Mouse (Mus musculus): ENCODE measurements at regions not wholly inside any gene's neighbourhood (a gene's known extent, or its start where the extent isn't known, plus 50 kb on each side); places are given as distances from the start of the nearest gene placed in this dataset.

- Histone ChIP-seq H3K9me3 (ENCODE audit: low read length) (no peaks in the 10 kb centered on the region), H3K27me3 (ENCODE audit: insufficient read depth, low read length) (no peaks in the 10 kb centered on the region), H3K27ac (ENCODE audit: low read depth, low read length) (no peak overlapping the region), H3K4me2 (ENCODE audit: low read depth) (no peak overlapping the region), H3K4me1 (ENCODE audit: insufficient read depth) (no peaks in the 10 kb centered on the region), H3K36me3 (ENCODE audit: insufficient read depth) (no peaks in the 10 kb centered on the region), H3K4me3 (ENCODE audit: low read depth, low read length) (no peak overlapping the region), H3K9ac (no peak overlapping the region)
- DNase-seq = no peak
- 67% methylated on average over 4 of the region's 4 CpGs for WGBS
- TF ChIP-seq CTCF (IDR thresholded peaks at IDR 0.05; ENCODE audit: low read depth) = no peak
- no peak for ATAC-seq
These were observed 226.7 kb downstream of the Ankrd16 start for GRCm38 (mm10) chr2:12004330-12004729.

GRCm38 (mm10) chr2:12007201-12007600 lies 229.5 kb downstream of the Ankrd16 start:
- H3K4me1 ChIP-seq (ENCODE audit: insufficient read depth) = no peaks in the 10 kb centered on the region
- no peak for DNase-seq
- H3K4me2 ChIP-seq (ENCODE audit: low read depth) = no peak overlapping the region
- no peaks in the 10 kb centered on the region for H3K9me3 ChIP-seq (ENCODE audit: low read length)
- H3K27me3 ChIP-seq (ENCODE audit: insufficient read depth, low read length) = no peaks in the 10 kb centered on the region
- H3K27ac ChIP-seq (ENCODE audit: low read depth, low read length) = no peak overlapping the region
- TF ChIP-seq CTCF (IDR thresholded peaks at IDR 0.05; ENCODE audit: low read depth) = no peak
- H3K4me3 ChIP-seq (ENCODE audit: low read depth, low read length) = no peak overlapping the region
- ATAC-seq = no peak
- 94% methylated on average over 4 of the region's 4 CpGs for WGBS
- H3K9ac ChIP-seq = no peak overlapping the region
- no peaks in the 10 kb centered on the region for H3K36me3 ChIP-seq (ENCODE audit: insufficient read depth)

GRCm38 (mm10) chr2:12011441-12011840 lies 233.8 kb downstream of the Ankrd16 start:
- WGBS = 79% methylated on average over 3 of the region's 3 CpGs

GRCm38 (mm10) chr2:12019607-12020006 lies 241.9 kb downstream of the Ankrd16 start:
- Histone ChIP-seq H3K4me1 (ENCODE audit: insufficient read depth) (no peaks in the 10 kb centered on the region), H3K4me3 (ENCODE audit: low read depth, low read length) (no peak overlapping the region), H3K9me3 (ENCODE audit: low read length) (no peaks in the 10 kb centered on the region), H3K27me3 (ENCODE audit: insufficient read depth, low read length) (no peaks in the 10 kb centered on the region), H3K9ac (no peak overlapping the region), H3K36me3 (ENCODE audit: insufficient read depth) (no peaks in the 10 kb centered on the region), H3K27ac (ENCODE audit: low read depth, low read length) (no peak overlapping the region), H3K4me2 (ENCODE audit: low read depth) (no peak overlapping the region)
- ATAC-seq (no peak), DNase-seq (no peak)
- WGBS = 22% methylated on average over 1 of the region's 1 CpGs
- TF ChIP-seq CTCF (IDR thresholded peaks at IDR 0.05; ENCODE audit: low read depth) = no peak

More at GRCm38 (mm10) chr2:12011441-12011840, 233.8 kb downstream of the Ankrd16 start:
- Histone ChIP-seq H3K36me3 (ENCODE audit: insufficient read depth) (no peaks in the 10 kb centered on the region), H3K27ac (ENCODE audit: low read depth, low read length) (no peak overlapping the region), H3K9me3 (ENCODE audit: low read length) (no peaks in the 10 kb centered on the region), H3K4me2 (ENCODE audit: low read depth) (no peak overlapping the region), H3K27me3 (ENCODE audit: insufficient read depth, low read length) (no peaks in the 10 kb centered on the region), H3K9ac (no peak overlapping the region), H3K4me3 (ENCODE audit: low read depth, low read length) (no peak overlapping the region), H3K4me1 (ENCODE audit: insufficient read depth) (no peaks in the 10 kb centered on the region)
- TF ChIP-seq CTCF (IDR thresholded peaks at IDR 0.05; ENCODE audit: low read depth) = no peak
- ATAC-seq (no peak), DNase-seq (no peak)

GRCm38 (mm10) chr2:12023402-12024111 lies 245.9 kb downstream of the Ankrd16 start:
- Histone ChIP-seq H3K36me3 (ENCODE audit: insufficient read depth) (no peaks in the 10 kb centered on the region), H3K9me3 (ENCODE audit: low read length) (no peaks in the 10 kb centered on the region), H3K4me2 (ENCODE audit: low read depth) (no peak overlapping the region), H3K4me3 (ENCODE audit: low read depth, low read length) (no peak overlapping the region), H3K27ac (ENCODE audit: low read depth, low read length) (no peak overlapping the region), H3K9ac (no peak overlapping the region), H3K4me1 (ENCODE audit: insufficient read depth) (no peaks in the 10 kb centered on the region), H3K27me3 (ENCODE audit: insufficient read depth, low read length) (no peaks in the 10 kb centered on the region)
- DNase-seq = no peak
- peak; percentile 20; the same call in 1 of the 2 replicates for ATAC-seq
- no peak for TF ChIP-seq CTCF (IDR thresholded peaks at IDR 0.05; ENCODE audit: low read depth)
- WGBS = 73% methylated on average over 10 of the region's 10 CpGs

- H3K4me1 ChIP-seq (ENCODE audit: insufficient read depth) = no peaks in the 10 kb centered on the region
- WGBS = 47% methylated on average over 1 of the region's 1 CpGs
- DNase-seq (no peak), ATAC-seq (no peak)
- H3K27ac ChIP-seq (ENCODE audit: low read depth, low read length) = no peak overlapping the region
- H3K9ac ChIP-seq = no peak overlapping the region
- no peaks in the 10 kb centered on the region for H3K9me3 ChIP-seq (ENCODE audit: low read length)
- H3K36me3 ChIP-seq (ENCODE audit: insufficient read depth) = no peaks in the 10 kb centered on the region
- no peak overlapping the region for H3K4me3 ChIP-seq (ENCODE audit: low read depth, low read length)
- no peaks in the 10 kb centered on the region for H3K27me3 ChIP-seq (ENCODE audit: insufficient read depth, low read length)
- H3K4me2 ChIP-seq (ENCODE audit: low read depth) = no peak overlapping the region
- no peak for TF ChIP-seq CTCF (IDR thresholded peaks at IDR 0.05; ENCODE audit: low read depth)
These were observed 248.5 kb downstream of the Ankrd16 start for GRCm38 (mm10) chr2:12026220-12026619.

GRCm38 (mm10) chr2:12033518-12034322 lies 256.0 kb downstream of the Ankrd16 start:
- H3K9ac ChIP-seq = no peak overlapping the region
- no peaks in the 10 kb centered on the region for H3K9me3 ChIP-seq (ENCODE audit: low read length)
- H3K4me2 ChIP-seq (ENCODE audit: low read depth) = no peak overlapping the region
- 74% methylated on average over 11 of the region's 11 CpGs for WGBS
- H3K4me3 ChIP-seq (ENCODE audit: low read depth, low read length) = no peak overlapping the region
- H3K27ac ChIP-seq (ENCODE audit: low read depth, low read length) = no peak overlapping the region
- no peaks in the 10 kb centered on the region for H3K36me3 ChIP-seq (ENCODE audit: insufficient read depth)
- no peak for TF ChIP-seq CTCF (IDR thresholded peaks at IDR 0.05; ENCODE audit: low read depth)
- DNase-seq (no peak), ATAC-seq (no peak)
- no peaks in the 10 kb centered on the region for H3K27me3 ChIP-seq (ENCODE audit: insufficient read depth, low read length)
- H3K4me1 ChIP-seq (ENCODE audit: insufficient read depth) = no peaks in the 10 kb centered on the region

Data from forebrain, postnatal 0 days (tissue).